Mouse (Mus musculus) lung, embryonic 14.5 days (tissue): ENCODE data around the gene Zfp787. TPM values are rescaled to one million over a fixed set of nuclear protein-coding genes. Genes with fewer than 3 reads are reported as not detected.

Source experiments
- ATAC-seq: fragments of 200-750 bp; cut with Nextera tagmentation; 2 replicates; pipeline ENCODE4 v1.8.0; 2017; ENCODE audit warnings: mild to moderate bottlenecking, moderate TSS enrichment, moderate library complexity; ENCODE audit not compliant: insufficient read depth
- DNase-seq: peaks from one replicate; pipeline ENCODE4 v3.0.0-alpha.2; 2015
- H3K27ac ChIP-seq: fragments of 300-500 bp; sonication (generic); 2 replicates; pipeline ENCODE4 v1.5.1; 2014; ENCODE audit warnings: low read depth, mild to moderate bottlenecking, moderate library complexity
- H3K27me3 ChIP-seq: fragments of 300-500 bp; sonication (generic); 2 replicates; pipeline ENCODE4 v1.6.1; 2014; ENCODE audit warnings: low read length, control low read depth; ENCODE audit not compliant: insufficient read depth
- H3K36me3 ChIP-seq: fragments of 300-500 bp; sonication (generic); 2 replicates; pipeline ENCODE4 v1.6.1; 2014; ENCODE audit warnings: control low read depth; ENCODE audit not compliant: insufficient read depth
- H3K4me1 ChIP-seq: fragments of 300-500 bp; sonication (generic); 2 replicates; pipeline ENCODE4 v1.6.1; 2014; ENCODE audit warnings: antibody characterized with exemption, control low read depth; ENCODE audit not compliant: insufficient read depth
- H3K4me2 ChIP-seq: fragments of 300-500 bp; sonication (generic); 2 replicates; pipeline ENCODE4 v1.6.1; 2014; ENCODE audit warnings: mild to moderate bottlenecking
- H3K4me3 ChIP-seq: fragments of 300-500 bp; sonication (generic); 2 replicates; pipeline ENCODE4 v1.5.1; 2014; ENCODE audit warnings: low read depth, low read length
- H3K9ac ChIP-seq: fragments of 300-500 bp; sonication (generic); 2 replicates; pipeline ENCODE4 v1.6.1; 2014
- H3K9me3 ChIP-seq: fragments of 300-500 bp; sonication (generic); 2 replicates; pipeline ENCODE4 v1.6.1; 2016; ENCODE audit warnings: low read depth, low read length, control low read depth
- CTCF ChIP-seq: IDR thresholded peaks from 2 replicates; pipeline ENCODE4 v1.5.1; 2016; ENCODE audit warnings: antibody characterized with exemption, low read depth
- WGBS: fragments of 180-500 bp; shearing (Covaris S2); extraction: QIAGEN DNeasy Blood & Tissue Kit; methylation state at CpG from one replicate; pipeline ENCODE4 v1.1.7; 2014; 5-methylcytosine and 5-hydroxymethylcytosine counted together
- polyA plus RNA-seq: library from polyadenylated mRNA; unstranded; fragments of >200 nt; fragmentation: Nextera tagmentation; extraction: Ambion mirVana; gene quantifications from 2 replicates; pipeline ENCODE4 v1.2.1, GENCODE M21; 2014

The Zfp787 gene
- polyA plus RNA-seq, result 12.7 and 14.9 TPM in 2 replicates

GRCm38 (mm10) chr7:6155901-6156411, at the start of gene Zfp787:
TSS of gene Zfp787 (minus strand) at chr7:6155997.
- no peak for TF ChIP-seq CTCF
- H3K4me1 ChIP-seq, result peaks cover 4% of the 10 kb centered on the region; the same call in 1 of the 2 replicates
- no peaks in the 10 kb centered on the region for H3K36me3 ChIP-seq
- ATAC-seq (peak; percentile 98), DNase-seq (peak; percentile 96)
- H3K27ac ChIP-seq, result peak within 1 kb of the TSS; percentile 92
- peak within 1 kb of the TSS; percentile 81 for H3K4me3 ChIP-seq
- no peaks in the 10 kb centered on the region for H3K27me3 ChIP-seq
- 0% methylated on average over 47 of the region's 54 CpGs for WGBS
- peak within 1 kb of the TSS; percentile 67 for H3K4me2 ChIP-seq
- H3K9me3 ChIP-seq, result no peaks in the 10 kb centered on the region
- H3K9ac ChIP-seq, result peak within 1 kb of the TSS; percentile 95

- H3K4me2 ChIP-seq, result no peak overlapping the region
- DNase-seq (no peak), ATAC-seq (no peak)
- no peak overlapping the region for H3K27ac ChIP-seq
- no peak overlapping the region for H3K9ac ChIP-seq
- no peaks in the 10 kb centered on the region for H3K4me1 ChIP-seq
- 70% methylated on average over 3 of the region's 3 CpGs for WGBS
- TF ChIP-seq CTCF, result no peak
- no peak overlapping the region for H3K4me3 ChIP-seq
- H3K27me3 ChIP-seq, result no peaks in the 10 kb centered on the region
- no peaks in the 10 kb centered on the region; the same call in 1 of the 2 replicates for H3K9me3 ChIP-seq
- H3K36me3 ChIP-seq, result no peaks in the 10 kb centered on the region
Observed at GRCm38 (mm10) chr7:6204200-6204599, 48.4 kb upstream of the Zfp787 start.

GRCm38 (mm10) chr7:6196790-6197189, 41.0 kb upstream of the Zfp787 start, which contains the start of gene Galp:
TSS of gene Galp (plus strand) at chr7:6197090.
- Histone ChIP-seq H3K4me1 (no peaks in the 10 kb centered on the region), H3K9me3 (no peaks in the 10 kb centered on the region; the same call in 1 of the 2 replicates), H3K27me3 (no peaks in the 10 kb centered on the region), H3K9ac (no peak within 1 kb of the TSS), H3K4me2 (no peak within 1 kb of the TSS), H3K4me3 (no peak within 1 kb of the TSS), H3K36me3 (no peaks in the 10 kb centered on the region), H3K27ac (no peak within 1 kb of the TSS)
- ATAC-seq (no peak), DNase-seq (no peak)
- 51% methylated on average over 3 of the region's 3 CpGs for WGBS
- TF ChIP-seq CTCF, result no peak

GRCm38 (mm10) chr7:6195777-6196176, 40.0 kb upstream of the Zfp787 start:
- Histone ChIP-seq H3K27me3 (no peaks in the 10 kb centered on the region), H3K27ac (no peak overlapping the region), H3K4me1 (no peaks in the 10 kb centered on the region), H3K9ac (no peak overlapping the region), H3K9me3 (no peaks in the 10 kb centered on the region; the same call in 1 of the 2 replicates), H3K36me3 (no peaks in the 10 kb centered on the region), H3K4me3 (no peak overlapping the region), H3K4me2 (no peak overlapping the region)
- ATAC-seq, result no peak
- WGBS, result 51% methylated on average over 2 of the region's 2 CpGs
- peak; percentile 23; the same call in 1 of the 2 replicates for TF ChIP-seq CTCF
- DNase-seq, result no peak

GRCm38 (mm10) chr7:6194129-6194528, 38.3 kb upstream of the Zfp787 start:
- Histone ChIP-seq H3K36me3 (peaks cover 9% of the 10 kb centered on the region; the same call in 1 of the 2 replicates), H3K27ac (no peak overlapping the region), H3K4me2 (no peak overlapping the region), H3K4me1 (no peaks in the 10 kb centered on the region), H3K9me3 (no peaks in the 10 kb centered on the region), H3K27me3 (no peaks in the 10 kb centered on the region), H3K9ac (no peak overlapping the region), H3K4me3 (no peak overlapping the region)
- peak; percentile 81 for ATAC-seq
- WGBS, result 19% methylated on average over 5 of the region's 5 CpGs
- peak; percentile 85 for TF ChIP-seq CTCF
- DNase-seq, result peak; percentile 73

GRCm38 (mm10) chr7:6191376-6191775, 35.6 kb upstream of the Zfp787 start:
- Histone ChIP-seq H3K27ac (no peak overlapping the region), H3K4me2 (no peak overlapping the region), H3K36me3 (peaks cover 36% of the 10 kb centered on the region), H3K4me3 (no peak overlapping the region), H3K9ac (no peak overlapping the region), H3K27me3 (no peaks in the 10 kb centered on the region), H3K9me3 (no peaks in the 10 kb centered on the region), H3K4me1 (no peaks in the 10 kb centered on the region)
- WGBS, result 40% methylated on average over 3 of the region's 3 CpGs
- DNase-seq (peak; percentile 85), ATAC-seq (no peak)
- peak; percentile 79 for TF ChIP-seq CTCF

- WGBS, result 50% methylated on average over 45 of the region's 45 CpGs
- H3K4me2 ChIP-seq, result no peak overlapping the region
Observed at GRCm38 (mm10) chr7:6189542-6189941, 33.7 kb upstream of the Zfp787 start.

More at GRCm38 (mm10) chr7:6189542-6189941, 33.7 kb upstream of the Zfp787 start:
- Histone ChIP-seq H3K9me3 (no peaks in the 10 kb centered on the region), H3K27me3 (no peaks in the 10 kb centered on the region), H3K9ac (no peak overlapping the region), H3K27ac (no peak overlapping the region), H3K36me3 (peaks cover 51% of the 10 kb centered on the region), H3K4me1 (no peaks in the 10 kb centered on the region), H3K4me3 (no peak overlapping the region)
- peak; percentile 15 for DNase-seq
- peak; percentile 16; the same call in 1 of the 2 replicates for TF ChIP-seq CTCF
- no peak for ATAC-seq
